Mouse (Mus musculus) small intestine, adult 10 weeks (tissue): Measurements from ENCODE around the gene Nkx2-2. TPM values are rescaled to one million over a fixed set of nuclear protein-coding genes. Genes with fewer than 3 reads are reported as not detected.

Experiments used
- polyA plus RNA-seq: library from polyadenylated mRNA; stranded (reverse); fragments of 350-450 nt; fragmentation: Illumina TruSeq; extraction: RNeasy Lipid Tissue Mini Kit (QIAGEN cat#74804); gene quantifications from one replicate; pipeline ENCODE4 v1.2.3, GENCODE M21; 2014; ENCODE audit warnings: low replicate concordance

Gene Nkx2-2
- polyA plus RNA-seq, result 1.2 TPM

GRCm38 (mm10) chr2:147193271-147194255 lies at the start of gene Nkx2-2:
Gene Nkx2-2 (minus strand): TSS chr2:147194243.

Other genes starting within 250 kb of the Nkx2-2 start
- 135 TPM for gene Xrn2, start 181.2 kb downstream of the Nkx2-2 start, polyA plus RNA-seq
- not detected for gene Nkx2-4, start 108.8 kb downstream of the Nkx2-2 start, polyA plus RNA-seq
- gene Pax1, start 167.7 kb upstream of the Nkx2-2 start, polyA plus RNA-seq, result not detected